Mouse (Mus musculus): ENCODE results near the gene Oca2.

Oca2 gene

GRCm38 (mm10) chr7:56381750-56382421 lies 142.3 kb downstream of the Oca2 start:
- DNase-seq (ENCODE audit: low read depth in 1 of 2, low spot score in 2 of 2), result no peak

DNA sequence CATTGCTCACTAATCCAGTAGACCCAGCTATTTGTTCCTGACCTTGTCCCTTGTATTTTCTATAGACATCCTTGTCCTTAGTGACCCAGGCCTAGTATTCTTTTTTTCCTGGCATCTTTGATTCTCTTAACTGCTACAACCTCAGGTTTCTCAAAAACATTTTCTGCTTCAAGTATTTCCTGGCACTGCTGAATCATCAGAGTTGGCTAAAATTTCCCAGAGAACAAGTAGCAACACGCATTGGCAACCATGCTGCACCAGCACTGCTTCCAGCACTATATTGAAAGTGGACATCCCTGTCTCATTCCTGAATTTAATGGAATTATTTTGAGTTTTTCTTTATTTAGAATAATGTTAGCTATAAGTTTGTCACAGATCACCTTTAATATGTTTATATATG lies 143.1 kb downstream of the Oca2 start:
- DNase-seq (ENCODE audit: low read depth in 1 of 2, low spot score in 2 of 2), result no peak

- no peak for DNase-seq (ENCODE audit: low read depth in 1 of 2, low spot score in 2 of 2)
Observed at GRCm38 (mm10) chr7:56388295-56388694, 148.7 kb downstream of the Oca2 start.

DNA sequence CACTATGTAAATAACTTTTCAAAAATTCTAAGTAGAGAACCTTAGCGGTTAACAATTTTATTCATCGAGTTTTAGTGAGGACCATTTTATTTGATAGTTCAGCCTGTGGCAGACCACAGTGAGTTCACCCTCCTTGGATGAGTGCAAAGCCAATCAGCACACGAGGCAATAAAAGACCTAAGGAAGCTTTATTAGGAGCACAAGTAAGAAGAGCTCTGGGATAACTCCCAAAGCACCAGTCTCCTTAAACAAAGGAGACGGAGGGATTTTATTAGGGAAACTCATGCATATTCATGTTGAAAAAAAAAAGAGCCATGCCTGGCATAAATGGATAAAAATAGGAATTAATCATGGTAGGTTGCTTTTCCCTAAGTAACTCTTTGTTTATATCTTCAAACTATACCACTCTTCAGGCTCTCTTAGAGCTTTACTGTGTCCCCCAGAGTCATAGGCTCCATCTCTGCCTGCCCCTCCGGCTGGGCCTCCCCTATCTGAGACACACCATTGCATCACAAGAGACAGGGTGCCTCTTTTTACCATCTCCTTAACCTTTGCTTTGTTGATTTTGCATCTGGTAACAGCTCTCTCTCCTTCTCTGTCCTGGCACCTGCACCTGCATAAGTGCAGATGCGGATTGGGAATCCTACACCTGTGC lies 178.7 kb downstream of the Oca2 start:
- no peak for DNase-seq (ENCODE audit: low read depth in 1 of 2, low spot score in 2 of 2)

GRCm38 (mm10) chr7:56419253-56419844 lies 179.8 kb downstream of the Oca2 start:
- no peak for DNase-seq (ENCODE audit: low read depth in 1 of 2, low spot score in 2 of 2)

- DNase-seq (ENCODE audit: low read depth in 1 of 2, low spot score in 2 of 2), result no peak
Observed at GRCm38 (mm10) chr7:56421946-56422345, 182.4 kb downstream of the Oca2 start.

DNA sequence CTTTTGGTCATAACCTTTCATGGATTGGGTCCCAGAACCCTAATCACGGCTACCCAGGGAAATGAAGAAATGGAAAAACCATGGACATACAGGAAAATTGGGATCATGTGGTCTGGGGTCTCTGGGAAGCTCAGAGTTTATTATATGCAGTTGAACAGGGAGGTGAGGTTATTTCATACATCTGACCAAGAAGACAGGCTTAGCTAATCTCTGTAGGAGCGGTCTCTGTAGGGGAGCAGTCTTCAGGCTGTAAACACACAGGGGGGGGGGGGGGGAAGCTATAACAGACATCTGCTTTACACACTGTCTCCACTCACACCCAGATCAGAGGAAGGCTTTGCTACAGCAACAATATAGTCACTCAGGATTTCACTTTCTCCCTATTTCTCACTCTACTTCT lies 184.0 kb downstream of the Oca2 start:
- DNase-seq (ENCODE audit: low read depth in 1 of 2, low spot score in 2 of 2), result no peak

DNA sequence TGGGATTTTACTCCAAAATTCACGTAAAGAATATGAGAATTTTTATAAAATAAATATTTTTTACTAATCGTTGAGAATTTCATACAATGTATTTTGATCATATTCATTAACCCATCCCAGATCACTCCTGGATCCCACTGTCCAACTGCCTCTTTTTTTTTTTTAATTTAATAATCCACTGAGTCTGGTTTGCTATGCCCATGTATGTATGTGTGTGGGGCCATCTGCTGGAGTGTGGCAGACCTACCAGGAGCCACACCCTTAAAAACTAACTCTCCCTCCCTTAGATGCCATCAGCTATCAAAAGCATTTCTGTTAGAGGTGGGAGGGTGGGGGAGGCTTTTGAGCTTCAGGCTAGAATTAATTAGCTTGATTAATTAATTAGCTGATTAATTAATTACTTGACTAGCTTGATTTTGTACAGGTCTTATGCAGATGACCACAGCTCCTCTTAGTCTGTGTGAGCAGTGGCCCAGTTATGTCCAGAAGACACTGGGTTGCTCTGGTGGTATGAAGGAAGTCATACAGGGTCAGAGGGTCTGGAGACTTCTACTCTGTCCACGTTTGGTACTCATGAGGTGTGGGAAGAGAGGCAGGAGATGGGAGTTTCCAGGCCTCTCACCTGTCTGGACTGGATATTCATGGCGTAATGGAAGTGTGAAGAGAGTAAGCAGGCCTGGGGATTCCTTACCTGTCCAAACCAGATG lies 221.4 kb downstream of the Oca2 start:
- no peak for DNase-seq (ENCODE audit: low read depth in 1 of 2, low spot score in 2 of 2)

- no peak for DNase-seq (ENCODE audit: low read depth in 1 of 2, low spot score in 2 of 2)
Observed at GRCm38 (mm10) chr7:56498242-56498641, 258.7 kb downstream of the Oca2 start.

- DNase-seq (ENCODE audit: low read depth in 1 of 2, low spot score in 2 of 2), result no peak
Observed at GRCm38 (mm10) chr7:56499319-56499718, 259.8 kb downstream of the Oca2 start.

GRCm38 (mm10) chr7:56499767-56500166 lies 260.2 kb downstream of the Oca2 start:
- DNase-seq (ENCODE audit: low read depth in 1 of 2, low spot score in 2 of 2), result no peak

DNA sequence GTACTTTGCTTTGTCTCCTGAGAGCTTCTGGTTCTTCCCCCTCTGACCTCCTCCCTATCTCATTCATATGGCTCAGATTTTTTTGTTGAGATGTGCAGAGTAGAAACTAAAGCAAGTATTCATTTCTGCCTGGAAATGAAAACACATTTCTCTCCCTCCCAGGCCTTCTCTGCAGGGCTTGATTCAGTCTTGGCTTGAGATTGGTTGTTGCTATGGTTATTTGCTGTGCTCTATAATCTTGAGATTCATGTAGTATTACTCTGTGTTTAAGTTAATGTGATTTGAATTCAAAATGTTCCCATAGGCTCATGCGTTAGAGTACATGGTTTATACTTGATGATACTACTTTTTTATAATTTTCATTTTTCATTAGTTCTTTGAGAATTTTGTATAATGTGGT lies 260.9 kb downstream of the Oca2 start:
- DNase-seq (ENCODE audit: low read depth in 1 of 2, low spot score in 2 of 2), result no peak

- no peak for DNase-seq (ENCODE audit: low read depth in 1 of 2, low spot score in 2 of 2)
Observed at GRCm38 (mm10) chr7:56518581-56518980, 279.0 kb downstream of the Oca2 start.

DNA sequence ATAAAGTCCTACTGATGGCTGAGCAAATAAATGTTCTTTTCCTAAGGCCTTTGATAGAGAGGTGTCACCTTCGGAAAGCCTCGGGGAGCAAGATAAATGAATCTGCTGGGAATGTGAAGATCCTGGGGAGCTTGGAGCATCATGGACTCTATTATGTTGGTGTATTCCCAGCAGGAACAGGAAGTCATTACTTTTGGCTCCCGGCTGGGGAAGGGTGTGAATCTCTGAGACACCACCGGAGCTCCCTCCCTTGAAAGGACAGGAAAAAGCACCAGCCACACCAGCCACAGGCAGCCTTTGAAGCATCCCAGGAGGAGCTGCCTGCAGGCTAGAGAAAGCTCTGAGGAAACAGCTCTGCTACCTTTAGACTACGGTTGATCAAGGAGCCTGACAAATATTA lies 280.2 kb downstream of the Oca2 start:
- DNase-seq (ENCODE audit: low read depth in 1 of 2, low spot score in 2 of 2), result no peak

DNA sequence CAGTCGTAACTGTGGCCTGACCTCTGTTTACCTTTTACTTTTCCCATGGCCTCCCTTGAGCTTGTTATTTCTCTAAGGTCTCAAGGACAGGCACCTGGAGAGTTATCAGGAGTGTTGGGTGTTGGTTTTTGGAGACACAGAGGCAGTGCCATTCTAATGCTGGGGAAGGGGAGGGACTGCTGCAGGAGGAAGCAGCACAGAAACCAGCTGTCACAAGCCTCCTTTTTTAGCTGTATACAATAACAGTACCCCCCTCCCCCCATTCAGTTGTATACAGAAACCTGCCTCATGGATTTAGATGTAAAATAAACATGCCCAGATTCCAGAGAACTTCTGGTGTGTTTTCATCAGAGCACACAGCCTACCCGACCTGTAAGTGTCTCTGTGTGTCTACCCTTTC lies 295.3 kb downstream of the Oca2 start:
- DNase-seq (ENCODE audit: low read depth in 1 of 2, low spot score in 2 of 2), result no peak

- DNase-seq (ENCODE audit: low read depth in 1 of 2, low spot score in 2 of 2), result no peak
Observed at GRCm38 (mm10) chr7:56549226-56549625, 309.7 kb downstream of the Oca2 start.

DNA sequence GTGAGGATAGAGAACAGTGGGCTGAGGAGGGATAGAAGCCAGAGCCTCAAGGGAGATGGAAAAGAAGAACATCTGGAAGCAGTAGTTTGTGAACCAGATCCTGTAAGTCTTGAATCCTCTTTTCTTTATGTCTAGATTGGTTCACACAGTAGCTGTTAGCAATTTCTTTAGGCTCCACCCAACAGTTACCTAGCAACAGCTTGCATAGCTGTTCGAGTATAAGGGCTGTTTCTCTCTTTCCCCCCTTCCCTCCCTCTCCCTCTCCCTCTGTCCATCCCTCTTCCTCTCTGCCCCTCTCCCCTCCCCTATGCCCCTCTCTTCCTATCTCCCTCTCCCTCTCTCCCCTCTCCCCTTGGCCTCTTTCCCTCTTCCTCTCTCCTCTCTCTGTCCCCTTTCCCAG lies 312.2 kb downstream of the Oca2 start:
- DNase-seq (ENCODE audit: low read depth in 1 of 2, low spot score in 2 of 2), result no peak

Data from monocyte, adult 2 months (primary cell).